Mouse (Mus musculus): ENCODE data around the gene Cldn14.
"Not testable (repeated sequence)": the region's sequence is repeated elsewhere in the genome, so short reads cannot be mapped to it uniquely, and the experiment has no call there.

Cldn14 gene

DNA sequence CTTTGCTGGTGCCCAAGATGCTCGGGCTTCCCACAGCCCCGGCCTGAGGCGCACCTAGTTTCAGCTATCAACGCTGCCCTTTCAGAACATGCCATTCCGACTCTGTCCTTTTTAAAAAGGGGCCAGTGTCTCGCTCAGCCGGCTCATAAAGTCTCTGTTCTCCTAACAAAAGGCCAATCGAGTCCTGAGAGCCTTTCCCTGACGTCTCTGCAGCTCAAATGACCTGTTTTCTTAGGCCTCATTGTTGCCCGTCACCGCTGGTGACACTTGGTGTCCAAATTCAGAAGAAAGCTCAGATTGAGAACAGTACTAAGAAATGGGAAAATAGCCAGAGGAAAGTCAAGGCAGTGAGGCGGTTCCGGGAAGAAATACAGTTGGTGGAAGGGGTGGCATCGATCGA lies at the start of gene Cldn14:
TSS of gene Cldn14 (minus strand) at position 101 of the 400 bp plus-strand sequence.
- no peak for DNase-seq (ENCODE audit: low read depth)

DNA sequence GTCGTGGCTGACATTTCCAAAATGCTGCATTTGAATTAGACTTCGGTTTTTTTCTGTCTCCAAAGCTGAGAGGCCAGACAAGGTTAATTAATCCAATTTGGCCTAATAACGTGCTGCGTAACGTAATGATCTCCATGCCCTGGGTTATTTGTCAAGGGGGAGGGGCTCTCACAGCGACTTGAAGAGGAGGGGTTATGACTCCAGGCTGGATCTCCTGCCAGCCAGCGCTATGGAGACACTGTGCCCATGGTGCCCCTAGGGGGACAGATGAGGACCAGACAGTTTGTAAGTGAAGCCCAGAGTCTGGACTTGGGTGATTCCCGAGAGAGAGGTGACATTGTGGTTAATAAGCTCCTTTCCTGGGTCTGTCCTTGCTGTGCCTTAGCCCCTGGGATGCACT lies 46.9 kb upstream of the Cldn14 start:
- DNase-seq (ENCODE audit: low read depth): no peak

DNA sequence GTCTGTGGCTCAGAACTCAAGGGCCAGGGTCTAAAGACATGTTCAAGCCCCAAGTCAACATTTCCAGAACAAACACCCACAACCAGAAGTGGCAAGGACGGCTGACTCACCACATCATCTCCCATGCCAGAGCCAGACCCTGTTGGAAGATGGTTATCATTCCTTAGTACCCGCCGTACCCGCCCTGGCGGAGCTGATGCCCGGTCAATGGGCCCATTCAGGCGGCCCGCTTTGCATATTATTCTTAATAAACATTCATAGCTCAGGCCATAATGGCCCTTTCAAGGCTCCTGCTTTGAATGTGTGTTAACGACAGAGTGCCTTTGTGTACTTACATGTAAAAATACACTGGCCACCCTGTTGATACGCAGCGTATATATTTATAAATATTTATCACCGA lies 46.5 kb upstream of the Cldn14 start:
- DNase-seq (ENCODE audit: low read depth): no peak

DNA sequence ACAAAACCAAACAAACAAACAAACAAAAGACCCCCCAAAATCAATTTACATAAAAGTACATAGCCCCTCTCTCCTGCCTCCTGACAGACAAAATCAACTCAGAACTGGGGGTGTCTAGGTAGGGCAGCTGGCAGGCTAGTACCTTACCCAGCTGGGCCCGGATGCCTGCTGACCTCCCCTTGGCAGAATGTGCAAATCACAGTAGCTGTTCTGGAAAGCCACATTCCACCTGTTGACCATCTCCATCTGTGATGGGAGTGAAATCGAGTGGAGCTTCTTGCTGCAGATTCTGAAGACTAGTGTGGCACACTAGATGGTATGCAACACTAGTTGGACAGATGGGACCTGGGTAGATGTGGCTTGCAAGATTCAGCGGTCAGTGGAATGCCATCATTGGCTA lies 41.7 kb upstream of the Cldn14 start:
- DNase-seq (ENCODE audit: low read depth): no peak

DNA sequence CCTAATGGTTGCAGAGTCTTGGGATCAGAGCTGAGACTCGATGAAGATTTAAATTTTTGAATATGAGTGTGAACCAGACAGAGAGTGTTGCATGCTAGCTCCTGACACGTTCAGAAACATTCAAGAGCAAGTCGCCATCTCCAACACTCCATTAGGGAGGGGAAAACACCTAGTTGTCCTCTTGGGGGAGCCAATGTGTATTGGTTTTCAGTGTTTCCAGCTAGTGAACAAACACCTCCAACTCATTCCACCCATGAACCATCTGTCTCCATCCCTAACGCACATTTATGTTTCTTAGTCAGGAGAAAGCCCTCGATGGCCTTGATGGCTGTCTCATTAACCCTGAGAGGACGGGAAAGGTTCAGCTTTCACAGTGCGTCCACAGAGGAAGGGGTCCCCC lies 36.4 kb upstream of the Cldn14 start:
- no peak for DNase-seq (ENCODE audit: low read depth)

DNA sequence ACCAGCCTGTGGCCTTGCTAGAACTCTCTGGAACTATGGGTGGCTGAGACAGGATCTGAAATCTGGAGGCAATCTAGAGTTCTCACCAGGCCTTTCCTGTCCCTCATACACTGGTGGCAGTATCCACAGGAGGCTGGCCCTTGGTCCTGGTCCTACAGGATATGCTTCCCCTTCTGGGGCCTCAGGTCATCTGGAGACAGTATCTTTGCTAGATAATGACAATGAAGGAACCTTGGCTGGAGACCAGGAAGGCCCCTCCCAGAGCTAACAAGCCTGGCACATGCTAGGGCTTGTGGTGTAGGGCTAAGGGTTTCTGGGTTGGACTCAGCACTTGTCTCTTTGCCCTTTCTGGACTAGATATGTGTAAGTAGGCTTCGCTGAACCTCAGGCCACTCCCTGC lies 35.2 kb upstream of the Cldn14 start:
- DNase-seq (ENCODE audit: low read depth): no peak

DNA sequence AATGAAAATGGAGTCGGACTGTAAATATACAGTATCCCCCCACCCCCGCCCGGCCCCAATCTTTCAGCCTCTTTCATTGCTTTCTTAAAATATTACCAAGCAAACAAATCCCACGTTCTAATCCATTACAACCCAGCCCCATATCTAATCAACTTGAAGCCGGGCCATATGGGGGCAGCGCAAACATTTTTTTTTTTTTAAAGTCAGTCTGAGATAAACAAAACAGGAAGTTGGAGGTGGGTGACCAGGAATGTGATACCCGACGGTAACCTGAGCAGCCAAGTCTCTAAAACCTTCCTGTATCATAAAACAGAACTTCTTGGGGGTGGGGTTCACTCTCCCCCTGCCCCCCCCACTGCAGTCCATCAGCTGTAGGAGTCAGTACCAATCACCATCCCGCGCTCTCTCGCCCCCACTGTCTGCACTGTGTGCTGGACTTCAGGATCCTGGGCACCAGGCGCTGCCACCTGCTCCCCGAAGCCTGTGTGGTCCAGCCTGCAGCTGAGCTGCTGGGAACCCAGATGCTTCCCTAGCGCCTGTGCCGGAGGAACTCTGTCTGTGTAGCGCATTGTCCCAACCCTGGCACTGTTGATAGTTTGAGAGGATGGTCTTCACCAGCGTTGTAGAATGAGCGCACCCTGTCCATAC lies 32.6 kb upstream of the Cldn14 start:
- DNase-seq (ENCODE audit: low read depth): no peak

DNA sequence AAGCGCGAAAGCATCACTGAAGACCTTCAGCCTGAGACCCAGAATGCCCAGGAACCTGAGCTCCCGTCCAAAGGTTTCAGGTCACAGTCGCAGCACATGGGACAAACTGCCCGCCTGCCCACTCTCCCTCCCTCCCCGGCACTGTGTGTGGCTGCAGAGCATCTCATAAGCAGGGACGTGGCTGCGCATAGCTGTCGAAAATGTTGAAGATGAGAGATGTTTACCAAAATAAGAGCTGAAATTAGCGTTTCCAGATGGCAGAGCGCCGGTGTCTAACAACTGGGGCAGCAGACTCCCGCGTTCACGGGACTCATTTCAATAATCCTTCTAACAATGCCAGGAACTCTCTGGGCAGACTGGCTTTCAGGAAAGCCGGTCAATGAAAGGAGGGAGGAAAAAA lies 31.8 kb upstream of the Cldn14 start:
- no peak for DNase-seq (ENCODE audit: low read depth)

DNA sequence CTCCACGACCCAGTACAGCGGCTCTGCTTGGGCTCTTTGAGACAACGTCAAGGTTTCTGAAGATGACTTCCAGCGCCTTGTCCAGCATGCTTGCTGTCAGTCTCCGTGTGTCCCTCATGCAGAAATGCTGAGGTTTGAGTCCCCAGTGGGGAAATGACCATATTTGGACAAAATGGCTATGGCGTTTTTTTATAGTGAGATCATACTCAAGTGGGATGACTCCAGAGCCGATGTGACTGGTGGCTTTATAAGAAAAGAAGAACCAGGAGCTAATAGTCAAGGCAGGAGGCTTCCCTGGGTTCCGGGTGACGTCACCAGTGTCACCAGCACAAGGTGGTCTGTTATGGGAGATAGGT lies 30.3 kb upstream of the Cldn14 start:
- no peak for DNase-seq (ENCODE audit: low read depth)

DNA sequence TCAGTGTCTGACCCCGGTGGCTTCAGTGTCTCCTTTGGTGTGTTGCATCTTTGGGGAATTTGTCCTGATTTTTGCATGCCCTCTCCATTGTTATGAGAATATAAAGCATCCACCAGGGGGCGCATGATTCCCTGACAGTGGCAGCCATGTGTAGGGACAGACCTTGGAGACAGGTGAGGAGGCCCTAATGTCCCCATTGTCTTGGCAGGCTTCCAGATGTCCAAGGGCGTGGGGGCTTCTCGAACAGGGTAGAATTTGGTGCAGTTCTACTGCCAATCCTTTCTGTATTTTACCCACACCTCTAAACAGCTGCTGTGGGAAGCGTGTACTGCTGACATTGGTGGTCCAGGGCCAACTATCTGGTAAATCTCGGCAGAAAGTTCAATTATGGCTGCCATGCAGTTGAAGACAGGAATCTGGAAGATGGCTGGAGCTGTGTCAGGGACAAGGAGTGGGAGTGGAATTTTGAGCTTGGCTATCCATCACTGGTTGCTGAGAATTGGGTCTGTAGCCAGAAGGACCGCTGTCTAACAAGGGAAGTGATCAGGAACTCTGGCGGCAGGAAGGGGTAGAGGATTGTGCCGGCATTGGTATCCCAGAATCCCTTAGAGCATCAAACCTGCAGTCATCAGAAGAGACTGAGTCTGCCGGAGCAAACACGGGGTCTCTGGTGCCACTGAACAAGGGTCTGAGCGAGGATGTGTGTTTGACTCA lies 29.8 kb upstream of the Cldn14 start:
- peak; percentile 84 for DNase-seq (ENCODE audit: low read depth)

DNA sequence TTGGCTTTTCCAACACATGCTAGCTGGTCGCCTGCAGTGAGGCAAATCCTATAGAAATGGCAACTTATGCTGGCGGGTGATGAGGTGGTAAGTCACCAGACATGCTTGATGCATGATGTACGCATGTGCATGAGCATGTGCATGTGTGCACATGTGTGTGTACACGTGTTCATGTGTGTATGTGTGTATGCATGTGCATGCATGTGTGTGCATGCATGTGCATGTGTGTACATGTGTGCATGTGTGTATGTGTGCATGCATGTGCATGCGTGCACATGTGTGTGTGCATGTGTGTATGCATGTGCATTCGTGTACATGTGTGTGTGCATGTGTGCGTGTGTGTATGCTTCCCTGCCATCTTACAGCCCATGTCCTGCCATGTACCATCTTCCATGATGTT lies 28.6 kb upstream of the Cldn14 start:
- no peak for DNase-seq (ENCODE audit: low read depth)

DNA sequence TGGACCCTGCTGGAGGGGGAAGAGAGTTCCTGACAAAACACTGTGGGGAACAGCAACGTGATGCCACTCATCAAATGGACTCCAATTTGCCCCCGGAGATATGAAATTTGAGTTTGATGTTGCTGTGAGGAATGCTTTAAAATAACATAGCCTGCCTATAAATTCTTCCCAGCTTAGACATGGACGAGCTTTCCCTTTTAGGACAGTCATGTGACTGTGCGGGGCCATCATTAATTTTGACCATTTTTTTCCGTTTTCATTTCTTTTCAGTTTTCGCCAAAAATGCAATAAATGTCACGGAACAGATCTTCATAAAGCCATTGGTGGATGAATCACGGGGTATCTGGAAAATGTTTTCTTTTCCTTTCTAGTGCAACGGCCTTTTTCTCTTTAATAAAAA lies 25.5 kb upstream of the Cldn14 start:
- DNase-seq (ENCODE audit: low read depth): no peak

DNA sequence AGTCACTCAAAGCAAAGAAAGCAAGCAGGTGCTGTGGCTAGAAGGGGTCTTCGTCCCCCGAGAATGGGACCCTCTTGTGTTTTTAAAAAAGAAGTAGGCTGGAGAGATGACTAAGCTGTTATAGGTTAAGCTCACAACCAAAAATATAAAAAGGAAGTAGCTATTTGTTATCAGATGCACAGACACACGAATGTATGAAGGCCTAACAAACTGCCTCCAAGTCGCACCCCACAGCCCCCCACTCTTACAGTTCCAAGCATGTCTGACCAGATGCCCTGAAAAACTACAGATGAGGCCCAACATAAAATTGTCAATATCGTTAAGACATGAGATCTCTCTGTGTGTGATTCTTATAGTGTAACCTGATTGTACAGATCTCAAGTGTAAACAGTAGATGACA lies 23.6 kb upstream of the Cldn14 start:
- DNase-seq (ENCODE audit: low read depth): no peak

DNA sequence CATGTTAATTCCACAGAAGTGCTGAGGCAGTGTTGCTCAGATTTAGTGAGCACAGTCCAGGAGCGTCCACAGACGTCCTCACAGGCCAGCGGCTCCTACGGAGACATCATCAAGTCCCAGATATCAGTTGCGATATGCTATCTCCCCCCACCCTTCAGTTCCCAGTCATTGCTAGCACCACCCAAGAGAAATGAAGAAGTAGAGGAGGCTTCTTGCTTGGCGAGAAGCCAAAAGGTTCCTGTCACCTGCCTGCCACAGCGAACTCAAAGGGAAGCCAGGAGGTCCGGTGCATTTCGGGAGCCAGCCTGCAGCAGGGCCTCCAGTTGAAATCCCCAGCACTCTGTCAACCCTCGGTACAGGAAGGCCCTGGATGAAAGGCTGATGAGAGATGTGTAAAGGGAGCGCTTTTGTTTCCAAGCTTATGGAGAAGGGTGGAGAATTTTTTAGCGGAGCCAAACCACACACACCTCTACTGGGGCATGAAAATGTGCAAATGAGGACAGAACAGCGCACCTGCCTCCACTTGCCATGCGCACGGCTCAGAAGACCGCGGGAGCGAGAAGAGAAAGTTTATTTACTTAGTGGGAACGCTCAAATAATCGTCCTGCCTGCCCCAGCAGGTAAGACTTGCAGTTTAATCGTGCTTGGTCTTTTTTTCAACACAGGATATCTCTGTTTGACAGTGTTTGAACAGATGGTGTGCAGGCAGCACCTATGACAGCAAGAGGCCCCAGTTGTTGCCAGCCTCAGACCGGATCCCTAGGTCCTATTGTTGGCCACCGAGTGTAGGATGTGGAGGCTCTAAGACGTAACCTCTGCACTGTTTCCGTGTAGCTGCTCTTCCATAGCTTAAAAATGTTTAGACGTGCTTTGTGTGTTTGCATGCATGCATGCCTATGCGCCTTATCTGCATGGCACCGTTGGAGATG lies 15.0 kb upstream of the Cldn14 start:
- DNase-seq (ENCODE audit: low read depth): no peak

DNA sequence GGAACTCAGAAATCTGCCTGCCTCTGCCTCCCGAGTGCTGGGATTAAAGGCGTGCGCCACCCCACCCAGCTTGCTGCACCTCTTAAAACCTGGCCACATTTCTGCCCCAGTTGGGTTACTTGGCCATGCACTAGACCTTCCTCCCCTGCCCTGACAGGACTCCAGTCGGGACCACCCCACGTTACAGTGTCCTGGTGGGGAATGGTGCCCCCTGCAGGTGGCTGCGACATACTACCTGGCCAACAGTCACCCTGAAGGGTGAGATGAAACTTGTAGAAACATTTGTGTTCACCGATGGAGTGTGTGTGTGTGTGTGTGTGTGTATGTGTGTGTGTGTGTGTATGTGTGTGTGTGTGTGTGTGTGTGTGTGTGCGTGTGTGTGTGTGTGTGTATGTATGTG lies 11.1 kb upstream of the Cldn14 start:
- DNase-seq (ENCODE audit: low read depth): peak; percentile 21

DNA sequence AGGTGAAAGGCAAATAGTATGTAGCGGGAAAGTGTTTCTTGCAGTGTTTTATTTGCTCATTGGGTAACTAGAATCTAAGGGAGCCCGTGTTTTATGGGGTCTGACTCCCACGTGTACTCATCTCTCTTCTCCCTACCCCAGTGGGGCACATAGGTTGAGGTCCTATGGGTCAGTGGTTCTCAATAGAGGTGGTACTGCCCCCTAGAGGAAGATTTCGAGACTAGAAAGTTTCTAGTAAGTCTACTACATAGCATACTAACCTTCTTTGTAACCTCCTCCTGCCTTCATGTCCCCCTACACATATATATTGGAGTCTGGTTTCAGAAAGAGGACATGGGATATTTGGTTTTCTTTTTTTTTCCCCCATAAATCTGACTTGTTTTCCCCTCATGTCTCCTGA lies 9.3 kb upstream of the Cldn14 start:
- peak; percentile 18 for DNase-seq (ENCODE audit: low read depth)

DNA sequence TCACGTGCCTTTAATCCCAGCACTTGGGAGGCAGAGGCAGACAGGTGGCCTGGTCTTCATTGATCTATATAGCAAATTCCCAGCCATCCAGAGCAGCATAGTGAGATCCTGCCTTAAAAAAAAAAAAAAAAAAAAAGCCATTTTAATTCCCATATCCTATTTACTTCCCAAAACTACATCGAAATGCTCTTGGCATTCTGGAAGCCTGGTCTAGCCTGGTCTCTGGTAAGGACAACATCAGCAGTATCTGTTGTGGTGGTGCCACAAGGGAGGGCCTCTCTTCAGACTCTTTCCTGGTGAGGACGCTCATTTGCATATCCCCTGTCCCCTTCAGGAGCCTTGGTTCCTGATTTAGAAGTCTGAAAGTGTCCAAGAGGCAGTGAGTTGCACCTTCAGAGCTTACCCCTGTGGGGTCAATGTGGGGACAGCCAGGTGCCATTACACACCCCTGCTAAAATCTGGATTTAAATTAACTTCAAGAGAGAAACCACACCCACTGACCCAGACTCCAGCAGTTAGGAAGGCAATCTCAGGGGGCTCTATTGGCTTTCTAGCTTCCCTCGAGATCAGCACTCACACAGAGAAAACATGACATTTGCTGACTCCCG lies 6.0 kb upstream of the Cldn14 start:
- DNase-seq (ENCODE audit: low read depth): no peak

DNA sequence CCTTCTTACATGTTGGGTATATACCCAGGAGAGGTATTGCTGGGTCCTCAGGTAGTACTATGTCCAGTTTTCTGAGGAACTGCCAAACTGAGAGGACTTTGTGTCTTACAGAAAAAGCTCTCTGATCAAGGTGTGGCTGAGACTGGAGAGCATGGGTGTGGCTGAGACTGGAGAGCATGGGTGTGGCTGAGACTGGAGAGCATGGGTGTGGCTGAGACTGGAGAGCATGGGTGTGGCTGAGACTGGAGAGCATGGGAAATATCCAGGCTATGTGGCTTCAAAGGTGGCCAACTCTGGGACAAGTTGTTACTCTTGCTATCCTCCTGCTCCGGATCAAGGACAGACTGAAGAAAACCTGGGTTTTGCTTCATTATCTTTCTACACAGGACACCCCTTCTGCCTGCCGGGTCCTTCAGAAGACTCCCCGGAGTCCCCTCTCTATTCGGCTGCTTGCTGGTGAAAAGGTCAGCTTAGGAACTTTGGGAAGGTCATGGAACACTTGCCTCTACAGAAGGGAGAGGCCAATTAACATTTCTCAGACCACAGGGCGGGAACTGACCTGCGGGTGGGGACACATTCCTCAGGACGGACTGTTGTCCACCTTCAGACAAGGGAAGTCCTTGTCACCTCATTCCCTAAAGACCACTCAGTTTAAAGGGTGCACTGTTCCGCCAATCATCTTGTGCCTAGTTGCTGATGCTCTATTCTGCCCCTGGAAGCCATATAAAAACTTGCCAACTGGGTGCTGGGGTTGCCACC lies 4.9 kb upstream of the Cldn14 start:
- DNase-seq (ENCODE audit: low read depth): not testable (repeated sequence)

DNA sequence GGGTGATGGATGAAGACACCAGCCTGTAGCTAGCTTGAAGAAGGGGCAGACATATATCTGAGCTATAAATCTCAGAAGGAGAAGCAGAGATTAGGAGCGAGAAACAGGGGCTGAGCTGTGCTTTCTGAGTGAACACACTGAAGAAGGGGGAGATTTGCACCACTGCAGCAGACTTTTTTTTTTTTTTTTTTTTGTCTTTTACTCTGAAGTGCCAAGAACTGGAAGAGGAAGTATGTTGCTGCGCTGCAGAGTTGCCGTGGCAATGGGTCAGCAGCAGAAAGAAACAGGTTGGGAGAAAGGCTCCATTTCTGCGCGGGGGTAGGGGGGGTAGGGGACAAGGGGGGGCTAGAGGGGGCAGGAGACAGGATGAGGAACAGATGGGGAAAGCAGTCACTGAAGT lies 2.6 kb upstream of the Cldn14 start:
- no peak for DNase-seq (ENCODE audit: low read depth)

DNA sequence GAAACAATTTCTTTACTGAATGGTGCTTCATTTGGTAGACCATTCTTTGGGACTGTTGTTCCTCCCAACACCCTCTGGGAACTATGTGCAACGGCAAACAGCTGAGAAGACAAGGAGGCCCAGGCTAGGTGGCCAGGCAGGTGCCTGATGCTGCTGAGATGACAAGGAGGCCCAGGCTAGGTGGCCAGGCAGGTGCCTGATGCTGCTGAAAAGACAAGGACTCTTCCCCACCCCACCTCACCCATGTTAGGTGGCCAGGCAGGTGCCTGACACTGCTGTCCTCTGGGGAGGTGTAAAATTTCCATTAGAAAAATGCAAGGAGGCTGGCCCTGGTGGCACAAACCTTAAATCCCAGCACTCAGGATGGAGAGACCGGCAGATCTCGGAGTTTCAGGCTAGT lies 2.0 kb upstream of the Cldn14 start:
- no peak for DNase-seq (ENCODE audit: low read depth)

DNA sequence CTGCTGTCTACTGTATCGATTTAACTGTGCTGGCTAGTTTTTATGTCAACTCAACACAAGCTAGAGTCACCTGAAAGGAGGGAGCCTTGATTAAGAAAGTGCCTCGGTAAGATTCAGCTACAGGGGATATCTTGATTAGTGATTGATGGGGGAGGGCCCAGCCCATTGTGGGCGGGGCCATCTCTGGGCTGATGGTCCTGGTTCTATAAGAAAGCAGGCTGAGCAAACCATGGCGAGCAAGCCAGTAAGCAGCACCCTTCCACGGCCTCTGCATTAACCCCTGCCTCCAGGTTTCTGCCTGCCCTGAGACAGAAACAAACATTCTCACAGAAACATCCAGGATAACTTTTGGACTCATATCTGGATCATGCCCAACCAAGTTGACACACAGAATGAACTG lies 1.5 kb upstream of the Cldn14 start:
- no peak for DNase-seq (ENCODE audit: low read depth)

DNA sequence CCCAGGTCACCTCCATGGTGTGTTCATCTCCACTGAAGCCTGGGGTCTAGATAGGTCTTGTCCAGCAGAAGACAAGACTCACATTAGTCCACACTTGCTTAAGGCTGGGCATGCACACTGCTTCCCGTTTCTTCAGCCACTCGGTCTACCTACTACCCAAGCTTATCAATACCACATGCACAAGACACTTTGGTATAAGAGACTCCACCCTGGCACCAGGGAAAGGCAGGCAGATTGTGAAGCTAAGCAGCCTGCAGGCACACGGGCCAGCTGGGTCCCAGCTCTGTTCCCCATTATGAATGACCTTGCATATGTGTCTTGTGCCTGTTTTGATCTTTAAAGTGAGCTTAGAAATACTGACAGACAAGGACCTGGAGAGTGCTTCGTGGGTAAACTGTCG lies 719 bp upstream of the Cldn14 start:
- no peak for DNase-seq (ENCODE audit: low read depth)
